Mouse (Mus musculus) cerebellum, postnatal 10 days (tissue): ENCODE measurements around the gene Iqcn.
A peak's percentile ranks its signal among the peaks of the same experiment; 100 is the strongest.

Experiments used
- DNase-seq, 2 experiments: peaks; one replicate each; pipeline ENCODE4 v3.0.0; 2021; ENCODE audit warnings: mixed read lengths in 2 of 2

Gene Iqcn

DNA sequence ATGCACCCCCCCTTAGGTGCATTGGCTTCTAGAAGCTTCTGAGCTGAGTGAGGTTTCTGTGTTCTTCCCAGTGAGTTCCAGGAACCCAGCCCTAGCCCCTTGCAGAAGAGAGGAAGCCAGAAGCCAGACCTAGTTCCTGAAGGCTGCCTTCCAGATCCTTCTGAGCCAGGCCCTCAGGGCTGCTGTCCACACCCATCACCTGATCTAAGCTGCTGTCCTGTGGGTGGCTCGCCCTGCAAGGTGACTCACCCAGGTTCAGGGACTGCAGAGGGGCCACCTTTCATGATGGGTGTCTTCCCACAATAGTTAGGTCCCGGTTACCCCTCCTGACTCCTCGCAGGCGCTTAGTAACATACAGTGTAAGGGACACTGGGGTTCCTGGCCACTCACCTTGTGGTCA lies 23.9 kb upstream of the Iqcn start:
- DNase-seq = no peak

DNA sequence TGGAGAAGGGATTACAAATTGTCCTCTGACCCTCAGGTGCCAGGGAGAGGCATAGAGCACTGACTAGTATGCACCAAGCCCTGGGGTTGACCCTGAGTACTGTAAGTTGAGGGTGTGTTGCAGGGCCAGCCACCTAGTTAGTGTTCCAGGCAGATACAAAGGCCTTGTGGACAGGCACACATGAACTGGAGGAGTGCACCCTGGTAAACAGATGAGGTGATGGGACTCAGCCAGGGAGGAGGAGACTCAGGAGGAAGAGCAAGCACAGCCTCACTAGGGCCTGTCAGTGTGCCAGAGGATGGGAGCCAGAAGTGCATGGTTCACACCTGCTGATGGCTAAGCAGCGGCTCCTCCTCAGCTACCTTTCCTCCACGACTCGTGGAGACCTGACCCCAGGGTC lies 23.2 kb upstream of the Iqcn start:
- DNase-seq = no peak

DNA sequence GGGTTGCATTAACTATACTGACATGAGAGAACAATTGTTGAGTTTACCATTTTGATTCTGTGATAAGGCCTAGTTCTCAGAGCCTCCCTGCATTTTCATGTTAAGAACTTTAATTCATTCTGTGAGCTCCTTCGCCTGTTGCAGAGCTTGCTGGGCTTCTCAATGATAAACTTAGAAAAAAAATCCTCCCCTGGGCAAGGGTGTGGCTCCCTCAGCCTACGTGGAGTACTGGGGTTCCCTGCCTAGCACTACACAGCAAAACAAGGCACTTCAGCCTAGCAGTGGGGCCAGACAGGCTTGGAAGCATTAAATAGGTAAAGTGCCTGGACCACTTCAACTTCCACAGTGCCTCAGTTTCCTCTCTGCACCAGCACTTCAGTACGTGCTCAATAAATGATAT lies 21.8 kb upstream of the Iqcn start:
- DNase-seq = no peak

DNA sequence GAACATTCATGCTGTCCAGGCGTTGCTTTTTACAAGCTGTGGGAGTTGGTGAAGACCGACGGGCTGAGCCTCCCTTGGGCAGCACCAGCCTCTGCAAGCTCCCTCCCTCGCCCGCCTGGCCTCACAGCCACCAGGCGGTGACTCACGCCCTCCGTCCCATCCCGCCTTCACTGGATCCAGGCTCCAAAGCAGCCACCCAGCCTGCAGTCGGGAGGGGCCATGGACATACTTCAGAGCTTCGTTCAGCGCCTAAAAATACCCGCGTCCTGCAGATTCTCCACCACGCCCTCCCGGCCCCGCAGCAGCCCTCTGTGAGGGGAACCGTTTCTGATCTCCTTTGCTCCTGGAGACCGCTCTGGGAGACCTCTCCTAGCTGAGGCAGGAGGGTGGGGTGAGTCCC lies 21.1 kb upstream of the Iqcn start:
- DNase-seq = no peak

DNA sequence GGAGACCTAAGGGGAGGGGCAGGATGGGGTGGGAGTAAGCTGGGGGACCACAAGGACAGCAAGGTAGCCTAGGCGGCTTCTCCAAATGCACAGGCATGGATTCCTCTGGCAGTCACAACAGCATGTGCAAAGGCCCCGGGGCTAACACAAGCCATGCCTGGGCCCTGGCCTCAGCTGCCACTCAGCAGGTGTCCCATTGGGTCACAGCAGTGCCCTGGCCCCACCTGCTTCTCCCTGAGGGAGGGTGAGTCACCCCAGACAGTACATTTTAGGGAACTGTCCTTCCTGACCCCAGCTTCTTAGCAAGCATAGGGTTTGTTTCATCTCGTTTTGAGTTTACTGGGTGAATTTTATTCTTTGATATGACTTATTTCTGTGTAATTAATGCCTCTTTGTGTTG lies 20.6 kb upstream of the Iqcn start:
- no peak for DNase-seq

DNA sequence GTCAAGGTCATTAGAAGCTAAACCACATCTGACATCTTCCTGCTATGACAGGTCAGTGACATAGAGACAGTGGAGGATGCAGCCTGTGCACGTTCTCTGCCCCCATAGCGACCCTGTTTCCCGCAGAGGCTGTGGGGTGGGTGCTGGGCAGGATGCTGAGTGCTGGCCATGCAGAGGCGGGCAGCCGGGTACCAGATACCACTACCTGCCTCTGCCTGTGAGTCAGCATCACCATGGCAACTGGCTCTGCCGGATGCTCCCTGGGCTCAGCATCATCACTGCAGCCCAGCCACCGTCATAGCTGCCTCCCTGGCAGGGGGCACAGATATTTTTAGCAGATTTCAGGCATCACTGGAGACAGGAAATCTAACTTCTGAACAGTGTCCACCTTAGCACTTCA lies 19.0 kb upstream of the Iqcn start:
- DNase-seq = no peak

DNA sequence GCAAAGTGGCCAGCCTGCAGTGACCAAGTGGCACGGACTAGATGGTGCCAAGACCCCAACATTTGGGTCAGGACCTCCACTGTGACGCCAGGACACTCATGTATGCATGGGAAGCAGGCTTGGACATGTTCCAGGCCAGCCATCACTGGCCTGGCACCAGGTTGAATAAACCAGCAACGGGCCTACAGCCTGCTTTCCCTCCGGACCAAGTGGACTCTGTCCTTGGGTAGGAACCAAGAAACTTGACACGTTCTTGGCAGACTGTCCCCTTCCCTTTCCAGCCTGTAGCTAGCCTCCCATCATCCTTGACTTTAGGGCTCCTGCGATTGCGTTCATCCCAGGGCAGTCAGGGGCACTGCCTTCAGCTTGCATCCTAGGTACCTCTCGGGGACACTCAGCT lies 15.7 kb upstream of the Iqcn start:
- DNase-seq = peak; percentile 84

DNA sequence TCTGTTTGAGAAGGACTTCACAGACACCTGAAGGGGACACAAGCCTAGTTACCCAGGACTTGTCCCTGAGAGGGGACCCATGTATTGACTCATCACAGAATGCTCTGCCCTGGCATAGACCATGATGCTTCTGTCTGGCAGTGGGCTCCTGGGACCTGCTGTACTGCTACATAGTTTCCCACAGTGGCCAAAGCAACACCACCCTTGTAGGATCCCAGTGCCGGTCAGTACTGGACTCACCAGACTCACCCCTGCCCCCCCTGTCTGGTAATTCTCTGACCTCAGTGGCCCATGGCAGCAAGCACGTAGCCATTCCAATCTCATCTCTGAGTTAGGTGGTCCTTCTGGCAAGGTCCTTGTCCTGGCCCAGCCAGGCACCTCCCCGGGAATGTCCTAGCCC lies 15.1 kb upstream of the Iqcn start:
- no peak for DNase-seq

DNA sequence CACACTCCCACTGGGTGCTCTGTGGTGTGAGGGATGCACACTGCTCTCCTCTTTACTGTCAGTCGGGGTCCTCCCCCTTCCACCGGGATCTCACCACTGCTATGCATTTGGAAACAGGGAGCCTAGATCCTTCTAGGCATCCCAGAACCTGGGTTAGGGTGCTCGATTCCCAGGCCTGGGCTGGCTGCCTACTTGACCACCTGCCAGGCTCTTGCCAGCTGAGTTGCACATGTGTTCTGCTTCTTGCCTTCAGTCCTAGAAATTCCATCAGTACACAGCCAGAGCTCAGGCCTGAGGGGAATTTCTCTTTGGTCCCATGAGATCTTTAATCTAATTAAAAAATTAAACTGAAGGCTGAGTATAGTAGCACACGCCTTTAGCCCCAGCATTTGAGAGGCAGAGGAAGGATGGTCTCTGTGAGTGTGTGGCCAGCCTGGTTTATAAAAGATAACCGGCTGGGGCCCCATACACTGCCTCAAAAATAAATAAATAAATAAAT lies 13.3 kb upstream of the Iqcn start:
- peak in 1 of 2 experiments; percentile 43 for DNase-seq

DNA sequence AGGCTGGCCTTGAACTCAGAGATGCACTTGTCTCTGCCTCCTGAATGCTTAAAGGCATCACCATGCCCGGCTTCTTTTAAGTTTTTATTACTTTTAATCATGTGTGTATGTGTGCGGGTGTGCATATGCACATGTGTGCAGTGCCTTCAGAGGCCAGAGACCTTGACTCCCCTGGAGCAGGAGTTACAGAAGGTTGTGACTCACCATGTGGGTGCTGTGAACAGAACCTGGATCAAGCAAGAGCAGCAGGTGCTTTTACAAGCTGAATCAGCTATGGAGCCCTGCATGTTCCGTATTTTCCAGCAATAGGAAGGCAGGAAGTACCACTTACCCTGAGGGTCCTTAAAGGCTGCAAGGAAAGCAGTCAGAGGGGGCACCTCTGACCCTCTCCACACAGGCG lies 12.0 kb upstream of the Iqcn start:
- DNase-seq = no peak

DNA sequence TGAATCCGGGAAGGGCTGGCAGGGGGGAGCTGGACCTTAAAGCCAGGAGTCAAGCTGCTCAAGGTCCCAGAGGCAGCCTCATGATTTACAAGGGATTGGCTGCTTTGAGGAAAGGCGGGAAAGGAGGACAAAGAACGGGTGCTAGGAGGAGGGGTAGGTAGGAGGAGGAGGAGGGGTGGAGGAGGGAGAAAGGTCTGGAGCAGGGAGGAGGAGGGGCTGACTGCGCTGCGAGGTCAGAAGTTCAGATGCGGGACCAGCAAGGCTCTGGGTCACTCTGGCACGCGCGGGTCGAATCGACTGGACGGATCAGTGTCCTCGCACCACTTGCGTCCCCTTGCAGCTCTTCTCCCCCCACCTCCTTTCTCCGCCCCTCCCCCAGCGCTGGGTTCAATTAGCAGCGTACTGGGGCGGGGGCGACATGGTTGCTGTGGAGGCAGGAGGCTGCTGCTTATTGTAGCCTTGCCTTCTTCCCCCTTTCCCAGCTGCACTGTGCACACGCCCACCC lies 11.5 kb upstream of the Iqcn start:
- peak in 1 of 2 experiments; percentile 42 for DNase-seq

DNA sequence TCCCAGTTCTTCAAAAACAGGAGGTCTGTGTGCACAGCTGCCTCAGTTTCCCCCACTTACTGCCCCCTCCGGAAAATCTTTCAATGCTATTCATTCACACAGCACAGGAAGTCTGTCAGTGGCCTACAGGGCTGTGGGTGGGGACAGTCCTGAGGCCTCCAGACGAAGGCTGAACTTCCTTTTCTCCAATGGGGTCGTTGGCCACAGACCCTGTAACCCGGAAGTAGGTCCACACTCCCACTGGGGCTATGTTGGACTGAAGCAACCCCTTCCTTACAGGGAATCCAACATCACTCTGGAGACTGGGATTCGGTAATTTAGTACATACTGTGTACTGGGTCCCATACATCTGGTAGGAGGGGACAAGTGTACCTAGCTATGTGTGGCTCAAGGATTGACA lies 9.6 kb upstream of the Iqcn start:
- DNase-seq = no peak

DNA sequence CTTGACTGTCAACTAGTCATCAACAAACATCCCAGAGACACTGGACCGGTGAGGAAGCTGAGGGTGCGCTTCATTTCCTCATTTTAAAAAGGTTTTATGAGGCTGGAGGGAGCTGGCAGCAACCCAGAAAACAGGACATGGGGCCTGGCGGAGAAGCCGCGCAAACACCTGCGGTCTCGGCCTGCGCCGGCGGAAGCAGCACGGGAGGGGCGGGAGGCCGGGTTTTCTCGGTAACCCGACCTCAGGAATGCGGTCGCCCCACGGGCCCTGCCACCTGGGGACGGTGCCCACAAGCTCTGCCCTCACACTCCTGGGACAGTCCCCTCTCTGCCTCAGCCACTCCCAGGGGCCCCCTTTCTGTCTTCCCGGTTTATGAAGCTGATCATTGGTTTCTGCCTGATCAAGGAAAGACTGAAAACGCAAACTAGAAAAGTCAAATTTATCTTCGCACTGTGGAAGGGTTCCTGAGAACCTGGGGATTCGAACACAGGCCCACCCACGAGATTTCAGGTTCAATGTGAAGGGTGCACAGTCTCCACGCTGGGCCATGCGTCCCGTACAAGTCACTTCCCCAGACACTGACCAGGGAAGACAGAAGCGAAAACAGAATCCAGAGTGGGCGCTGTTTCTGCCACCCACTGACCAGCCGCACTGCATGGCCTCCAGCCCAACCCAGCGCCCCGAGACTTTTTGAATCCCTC lies 7.8 kb upstream of the Iqcn start:
- DNase-seq = peak; percentile 71 to 74

DNA sequence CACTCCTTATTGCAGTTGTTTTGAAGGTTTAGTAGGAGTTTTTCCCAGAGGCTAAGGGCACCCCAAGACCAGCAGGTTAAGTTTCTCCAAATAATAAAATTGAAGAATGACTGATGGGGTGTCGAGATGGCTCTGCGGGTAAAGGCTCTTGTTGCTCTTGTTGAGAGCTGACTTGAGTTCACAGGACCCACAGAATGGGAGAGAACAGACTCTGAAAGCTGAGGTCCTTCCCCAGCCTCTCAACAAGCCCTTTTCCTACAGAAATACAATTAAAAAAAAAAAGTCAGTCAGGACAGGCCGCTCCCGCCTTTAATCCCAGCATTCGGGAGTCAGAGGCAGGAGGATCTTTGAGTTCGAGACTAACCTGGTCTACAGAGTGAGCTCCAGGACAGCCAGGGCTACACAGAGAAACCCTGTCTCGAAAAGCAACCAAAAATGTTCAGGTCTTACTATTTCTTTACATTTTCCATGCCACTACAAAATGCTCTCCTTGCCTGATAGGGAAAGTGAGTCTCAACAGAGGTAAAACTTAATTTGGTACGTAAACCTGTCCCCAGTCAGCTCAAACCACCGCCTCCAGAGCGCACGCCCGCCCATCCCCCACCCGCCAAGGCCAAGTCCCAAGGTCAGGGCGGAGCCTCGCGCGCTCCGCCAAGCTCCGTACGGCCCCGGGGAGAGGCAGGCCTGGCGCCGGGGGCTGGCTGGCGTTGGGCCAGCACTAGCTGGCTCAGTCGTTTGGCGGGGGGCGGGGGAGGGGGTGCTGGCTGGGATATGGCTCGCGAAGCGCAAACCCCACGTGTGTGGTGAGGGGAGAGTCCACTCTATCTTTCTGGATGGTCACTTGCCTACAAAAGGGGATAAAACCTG lies 7.0 kb upstream of the Iqcn start:
- DNase-seq = peak; percentile 92

DNA sequence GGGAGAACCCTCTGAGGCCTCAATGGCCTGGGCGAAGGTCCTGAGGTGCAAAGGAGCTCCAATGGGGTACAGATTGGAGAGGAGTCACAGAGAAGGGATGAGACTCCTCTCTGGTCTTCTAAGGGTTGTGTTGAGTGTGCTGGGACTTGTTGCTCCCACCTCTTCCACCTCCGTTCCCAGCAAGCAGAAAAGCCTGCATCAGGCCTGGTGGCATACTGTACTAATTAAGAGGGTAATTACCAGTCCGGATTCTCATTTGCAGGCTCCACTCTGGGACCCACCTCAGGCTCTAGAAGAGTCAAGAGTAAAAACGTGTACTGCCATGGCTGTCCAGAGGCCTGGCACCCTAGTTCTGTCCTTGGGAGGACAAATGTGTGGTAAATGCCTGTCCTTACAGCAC lies 6.3 kb upstream of the Iqcn start:
- DNase-seq = no peak

DNA sequence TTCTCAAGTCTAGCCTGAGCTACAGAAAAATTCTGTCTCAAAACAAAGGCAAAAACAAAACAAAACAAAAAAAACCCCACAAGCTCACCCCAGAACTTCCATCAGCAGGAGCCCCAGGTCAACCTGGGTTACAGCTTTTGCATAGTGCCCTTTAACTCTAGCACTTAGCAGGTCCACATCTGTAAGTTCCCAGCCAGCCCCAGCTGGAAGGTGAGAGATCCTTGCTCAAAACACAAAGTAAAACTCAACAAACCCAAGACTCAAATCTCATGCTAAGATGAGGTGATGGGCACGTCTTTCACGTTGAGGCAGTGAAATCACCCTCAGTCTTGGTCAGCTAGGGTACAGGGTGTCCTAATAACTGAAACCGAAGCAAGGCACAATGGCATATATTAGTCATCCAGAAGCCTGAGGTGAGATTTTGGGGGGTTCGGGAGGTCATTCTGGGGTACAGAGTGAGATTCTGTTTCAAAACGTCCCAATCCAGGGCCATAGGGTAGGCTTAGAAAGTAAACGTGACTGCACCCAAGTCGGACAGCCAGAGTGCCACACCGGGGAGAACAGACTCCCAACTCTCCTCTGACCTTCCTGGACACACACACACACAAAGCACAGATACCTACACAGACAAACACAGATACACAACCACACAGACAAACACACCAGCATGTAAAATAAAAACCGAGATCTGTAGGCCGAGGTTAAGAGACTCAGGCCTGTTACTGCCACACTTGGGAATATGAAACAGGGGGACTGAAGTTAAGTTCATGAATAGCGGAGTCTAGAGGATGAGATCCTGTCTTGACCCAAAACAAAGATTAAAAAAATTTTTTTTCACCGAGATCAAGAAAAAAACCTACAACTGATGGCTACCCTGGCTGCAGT lies 5.6 kb upstream of the Iqcn start:
- DNase-seq = no peak

DNA sequence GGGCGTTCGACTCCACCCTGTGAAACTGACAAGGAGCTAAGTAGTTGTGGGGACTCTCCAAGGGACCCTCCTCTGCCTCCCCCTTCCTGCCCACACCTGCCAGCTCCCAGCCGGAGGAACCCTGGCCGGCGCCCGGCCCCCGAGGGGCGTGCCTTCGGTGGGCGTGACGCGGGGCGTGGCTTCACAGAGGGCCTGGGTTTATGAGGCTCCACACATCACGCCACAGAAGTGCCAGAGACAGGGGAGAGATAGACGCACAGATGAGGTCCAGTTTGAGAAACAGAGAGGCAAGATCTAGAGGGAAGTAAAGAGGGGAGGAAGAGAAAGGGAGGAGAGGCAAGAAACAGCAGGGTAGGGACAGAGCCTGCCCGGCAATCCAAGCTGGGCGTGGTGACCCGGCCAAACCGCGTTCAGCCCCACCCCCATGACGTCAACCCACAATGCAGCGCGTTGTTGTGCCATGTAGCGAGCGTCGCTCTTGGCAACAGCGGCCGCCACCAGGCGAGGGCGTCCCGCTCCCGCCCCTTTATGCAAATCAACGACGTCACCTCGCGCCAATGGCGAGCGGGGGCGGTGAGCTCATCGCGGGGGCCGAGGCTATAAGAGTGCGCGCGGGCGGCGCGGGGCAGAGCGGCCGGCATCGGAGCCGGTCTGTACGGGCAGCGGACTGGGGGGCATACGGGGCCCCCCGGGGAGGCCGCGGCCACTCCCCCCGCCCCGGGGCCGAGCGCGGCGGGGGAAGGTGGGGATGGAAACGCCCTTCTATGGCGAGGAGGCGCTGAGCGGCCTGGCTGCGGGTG lies 4.7 kb upstream of the Iqcn start, which contains the start of gene Jund:
Jund (plus strand) TSS at position 640 of the 800 bp plus-strand sequence.
- DNase-seq = peak; percentile 100

DNA sequence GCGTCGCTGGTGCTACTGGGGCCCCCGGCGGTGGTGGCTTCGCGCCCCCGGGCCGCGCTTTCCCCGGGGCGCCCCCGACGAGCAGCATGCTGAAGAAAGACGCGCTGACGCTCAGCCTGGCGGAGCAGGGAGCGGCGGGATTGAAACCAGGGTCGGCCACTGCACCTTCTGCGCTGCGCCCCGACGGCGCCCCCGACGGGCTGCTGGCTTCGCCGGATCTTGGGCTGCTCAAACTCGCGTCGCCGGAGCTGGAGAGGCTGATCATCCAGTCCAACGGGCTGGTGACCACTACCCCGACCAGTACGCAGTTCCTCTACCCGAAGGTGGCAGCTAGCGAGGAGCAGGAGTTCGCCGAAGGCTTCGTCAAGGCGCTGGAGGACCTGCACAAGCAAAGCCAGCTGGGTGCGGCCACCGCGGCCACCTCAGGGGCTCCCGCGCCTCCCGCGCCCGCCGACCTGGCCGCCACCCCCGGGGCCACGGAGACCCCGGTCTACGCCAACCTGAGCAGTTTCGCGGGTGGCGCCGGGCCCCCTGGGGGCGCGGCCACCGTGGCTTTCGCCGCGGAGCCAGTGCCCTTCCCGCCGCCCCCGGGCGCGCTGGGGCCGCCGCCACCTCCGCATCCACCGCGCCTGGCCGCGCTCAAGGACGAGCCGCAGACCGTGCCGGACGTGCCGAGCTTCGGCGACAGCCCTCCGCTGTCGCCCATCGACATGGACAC lies 4.0 kb upstream of the Iqcn start:
- DNase-seq = peak in 1 of 2 experiments; percentile 80

DNA sequence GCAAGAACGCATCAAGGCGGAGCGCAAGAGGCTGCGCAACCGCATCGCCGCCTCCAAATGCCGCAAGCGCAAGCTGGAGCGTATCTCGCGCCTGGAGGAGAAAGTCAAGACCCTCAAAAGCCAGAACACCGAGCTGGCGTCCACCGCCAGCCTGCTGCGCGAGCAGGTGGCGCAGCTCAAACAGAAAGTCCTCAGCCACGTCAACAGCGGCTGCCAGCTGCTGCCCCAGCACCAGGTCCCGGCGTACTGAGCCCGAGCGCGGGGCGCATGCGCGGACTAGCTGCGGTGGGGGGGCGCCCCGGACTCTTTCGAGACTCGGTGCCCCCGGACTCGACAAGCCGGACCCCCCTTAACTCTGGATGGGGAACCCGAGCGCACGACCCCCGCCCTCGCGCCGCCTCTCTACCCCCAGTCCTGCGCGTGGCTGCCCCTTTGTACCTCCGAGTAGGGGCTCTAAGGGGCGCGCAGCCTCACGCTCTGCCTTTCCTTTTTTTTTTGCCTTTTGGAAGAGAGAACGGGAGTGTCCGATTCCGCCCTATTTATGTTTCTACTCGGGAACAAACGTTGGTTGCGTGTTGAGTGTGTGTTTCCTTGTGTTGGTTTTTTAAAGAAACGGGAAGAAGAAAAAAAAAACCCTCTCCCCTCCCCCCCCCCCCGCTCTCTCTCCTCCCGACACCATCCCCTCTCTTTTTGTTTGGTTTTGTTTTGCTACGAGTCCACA lies 3.3 kb upstream of the Iqcn start:
- peak; percentile 94 to 95 for DNase-seq

DNA sequence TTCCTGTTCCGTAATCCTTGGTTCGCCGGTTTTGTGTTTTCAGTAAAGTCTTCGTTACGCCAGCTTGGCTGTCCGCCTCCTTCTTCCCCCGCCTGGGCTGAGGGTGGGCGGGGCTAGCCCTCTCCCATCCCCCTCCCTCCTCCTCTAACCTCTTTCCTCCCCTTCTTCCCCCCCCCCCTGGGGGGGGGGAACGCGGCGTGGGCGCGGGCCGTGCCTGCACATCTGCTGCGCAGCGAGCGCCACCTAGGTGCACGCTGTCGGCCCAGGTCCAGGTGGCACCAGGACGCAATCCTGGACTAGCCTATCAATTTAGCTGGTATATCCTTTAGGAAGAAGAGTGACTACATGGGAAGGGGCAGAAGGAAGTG lies 2.7 kb upstream of the Iqcn start:
- DNase-seq = peak; percentile 91 to 94
